Mouse (Mus musculus) kidney, adult 2 months (tissue): ENCODE results near the gene Lekr1. TPM values are rescaled to one million over a fixed set of nuclear protein-coding genes. Genes with fewer than 3 reads are reported as not detected.
A peak's percentile ranks its signal among the peaks of the same experiment; 100 is the strongest.

Source experiments
- DNase-seq: peaks from one replicate; pipeline ENCODE4 v3.0.0; 2021
- H3K27ac ChIP-seq: fragments of 200-500 bp; 2 replicates; pipeline ENCODE4 v1.5.1; 2012; ENCODE audit warnings: low read depth, low read length, control low read depth, inconsistent platforms; ENCODE audit not compliant: insufficient read depth
- H3K27me3 ChIP-seq: fragments of 200-500 bp; replicated peaks from 2 replicates; pipeline ENCODE4 v1.6.1; 2012; ENCODE audit warnings: mild to moderate bottlenecking, moderate library complexity, low read length, inconsistent platforms; ENCODE audit not compliant: control insufficient read depth, insufficient read depth
- H3K36me3 ChIP-seq: fragments of 200-500 bp; 2 replicates; pipeline ENCODE4 v1.6.1; 2012; ENCODE audit warnings: mild to moderate bottlenecking, moderate library complexity, low read length, inconsistent platforms; ENCODE audit not compliant: control insufficient read depth, insufficient read depth
- H3K4me1 ChIP-seq: fragments of 200-500 bp; 2 replicates; pipeline ENCODE4 v1.6.1; 2011; ENCODE audit warnings: low read length; ENCODE audit not compliant: control insufficient read depth, insufficient read depth
- H3K4me3 ChIP-seq: fragments of 200-500 bp; 2 replicates; pipeline ENCODE4 v1.5.1; 2011; ENCODE audit warnings: mild to moderate bottlenecking, low read depth, low read length, control low read depth; ENCODE audit not compliant: insufficient read depth
- CTCF ChIP-seq: fragments of 200-500 bp; conservative IDR thresholded peaks from 2 replicates; pipeline ENCODE4 v1.5.1; 2011; ENCODE audit warnings: low read depth, mild to moderate bottlenecking, control low read depth, low read length, moderate library complexity, mixed read lengths; ENCODE audit not compliant: insufficient read depth, insufficient read length
- POLR2A ChIP-seq: fragments of 200-500 bp; IDR thresholded peaks from one replicate; pipeline ENCODE4 v1.6.1; 2011; ENCODE audit warnings: low read depth, low read length, control low read depth
- WGBS: fragments of 180-500 bp; shearing (Covaris S2); methylation state at CpG from one replicate; pipeline ENCODE4 v1.1.7; 2018; 5-methylcytosine and 5-hydroxymethylcytosine counted together
- polyA plus RNA-seq: library from polyadenylated mRNA; depleted of rRNA; stranded (reverse); fragments of >200 nt; gene quantifications from 2 replicates; pipeline ENCODE4 v1.2.3, GENCODE M21; 2012

The Lekr1 gene
- polyA plus RNA-seq, 1 experiment = 1.7 TPM

GRCm38 (mm10) chr3:65829943-65830483 lies 164.0 kb downstream of the Lekr1 start:
- Histone ChIP-seq H3K4me3 (no peak overlapping the region), H3K27ac (no peak overlapping the region), H3K27me3 (no peaks in the 10 kb centered on the region), H3K4me1 (no peaks in the 10 kb centered on the region), H3K36me3 (no peaks in the 10 kb centered on the region)
- WGBS = 81% methylated on average over 7 of the region's 7 CpGs
- no peak for DNase-seq
- no peak for TF ChIP-seq POLR2A
- no peak for TF ChIP-seq CTCF

- WGBS = 48% methylated on average over 16 of the region's 16 CpGs
- no peaks in the 10 kb centered on the region for H3K27me3 ChIP-seq
- H3K36me3 ChIP-seq = no peaks in the 10 kb centered on the region
- no peak overlapping the region for H3K27ac ChIP-seq
- H3K4me1 ChIP-seq = no peaks in the 10 kb centered on the region
- TF ChIP-seq POLR2A (no peak), CTCF (no peak)
- peak; percentile 6 for DNase-seq
- no peak overlapping the region for H3K4me3 ChIP-seq
Observed at GRCm38 (mm10) chr3:65830801-65831200, 164.8 kb downstream of the Lekr1 start.

- H3K27me3 ChIP-seq = no peaks in the 10 kb centered on the region
- no peak overlapping the region for H3K4me3 ChIP-seq
- 67% methylated on average over 7 of the region's 7 CpGs for WGBS
- no peaks in the 10 kb centered on the region for H3K36me3 ChIP-seq
- H3K4me1 ChIP-seq = no peaks in the 10 kb centered on the region
- no peak overlapping the region for H3K27ac ChIP-seq
- TF ChIP-seq POLR2A = no peak
- no peak for TF ChIP-seq CTCF
- DNase-seq = no peak
Observed at GRCm38 (mm10) chr3:65832398-65832797, 166.4 kb downstream of the Lekr1 start.

- no peaks in the 10 kb centered on the region for H3K27me3 ChIP-seq
- TF ChIP-seq CTCF (no peak), POLR2A (no peak)
- no peak for DNase-seq
- no peaks in the 10 kb centered on the region for H3K36me3 ChIP-seq
- H3K4me3 ChIP-seq = no peak overlapping the region
- no peak overlapping the region for H3K27ac ChIP-seq
- no peaks in the 10 kb centered on the region for H3K4me1 ChIP-seq
- 79% methylated on average over 5 of the region's 5 CpGs for WGBS
Observed at GRCm38 (mm10) chr3:65836435-65836834, 170.4 kb downstream of the Lekr1 start.

- H3K4me3 ChIP-seq = no peak overlapping the region
- H3K4me1 ChIP-seq = no peaks in the 10 kb centered on the region
- no peak overlapping the region for H3K27ac ChIP-seq
- no peaks in the 10 kb centered on the region for H3K36me3 ChIP-seq
- no peak for DNase-seq
- TF ChIP-seq POLR2A (no peak), CTCF (no peak)
- H3K27me3 ChIP-seq = no peaks in the 10 kb centered on the region
Observed at GRCm38 (mm10) chr3:65839664-65840063, 173.6 kb downstream of the Lekr1 start.

- 94% methylated on average over 8 of the region's 8 CpGs for WGBS
- no peak for DNase-seq
- H3K4me1 ChIP-seq = peaks cover 6% of the 10 kb centered on the region; the same call in 1 of the 2 replicates
- H3K27ac ChIP-seq = no peak overlapping the region
- no peak for TF ChIP-seq CTCF
- TF ChIP-seq POLR2A = no peak
- no peak overlapping the region for H3K4me3 ChIP-seq
- no peaks in the 10 kb centered on the region for H3K36me3 ChIP-seq
- H3K27me3 ChIP-seq = no peaks in the 10 kb centered on the region
Observed at GRCm38 (mm10) chr3:65841175-65841574, 175.1 kb downstream of the Lekr1 start.

GRCm38 (mm10) chr3:65842515-65843184 lies 176.6 kb downstream of the Lekr1 start:
- Histone ChIP-seq H3K4me1 (peaks cover 6% of the 10 kb centered on the region; the same call in 1 of the 2 replicates), H3K27ac (no peak overlapping the region), H3K36me3 (no peaks in the 10 kb centered on the region), H3K4me3 (no peak overlapping the region), H3K27me3 (no peaks in the 10 kb centered on the region)
- 79% methylated on average over 5 of the region's 5 CpGs for WGBS
- no peak for DNase-seq
- TF ChIP-seq POLR2A (no peak), CTCF (no peak)
